Mouse (Mus musculus): ENCODE results near the gene Keap1.

- TF ChIP-seq CTCF (IDR thresholded peaks at IDR 0.05; ENCODE audit: insufficient read depth, low read depth, low read length): no peak
- no peak for TF ChIP-seq POLR2A (IDR thresholded peaks at IDR 0.05; ENCODE audit: insufficient read depth, low read depth, low read length)
Measured at GRCm38 (mm10) chr9:21221383-21221929, 17.7 kb downstream of the Keap1 start.

Measured in olfactory bulb, adult 2 months (tissue).